Mouse (Mus musculus) limb, embryonic 13.5 days (tissue): ENCODE data around the gene Plp2. TPM values are rescaled to one million over a fixed set of nuclear protein-coding genes. Genes with fewer than 3 reads are reported as not detected.

Source experiments
- ATAC-seq: fragments of 200-750 bp; cut with Nextera tagmentation; 2 replicates; pipeline ENCODE4 v1.8.0; 2017; ENCODE audit warnings: low read depth, moderate number of reproducible peaks, moderate TSS enrichment; ENCODE audit not compliant: low FRiP score
- H3K27ac ChIP-seq: fragments of 300-500 bp; sonication (generic); 2 replicates; pipeline ENCODE4 v1.5.1; 2015; ENCODE audit warnings: inconsistent platforms, mild to moderate bottlenecking, moderate library complexity
- H3K27me3 ChIP-seq: fragments of 300-500 bp; sonication (generic); 2 replicates; pipeline ENCODE4 v1.6.1; 2015; ENCODE audit warnings: mild to moderate bottlenecking, inconsistent platforms
- H3K36me3 ChIP-seq: fragments of 300-500 bp; sonication (generic); 2 replicates; pipeline ENCODE4 v1.6.1; 2015; ENCODE audit warnings: inconsistent platforms, mild to moderate bottlenecking, moderate library complexity
- H3K4me1 ChIP-seq: fragments of 300-500 bp; sonication (generic); 2 replicates; pipeline ENCODE4 v1.6.1; 2015; ENCODE audit warnings: inconsistent platforms
- H3K4me2 ChIP-seq: fragments of 300-500 bp; sonication (generic); replicated peaks from 2 replicates; pipeline ENCODE4 v1.6.1; 2015; ENCODE audit warnings: inconsistent platforms, mild to moderate bottlenecking, moderate library complexity
- H3K4me3 ChIP-seq: fragments of 300-500 bp; sonication (generic); 2 replicates; pipeline ENCODE4 v1.5.1; 2015; ENCODE audit warnings: moderate library complexity, mild to moderate bottlenecking, inconsistent platforms
- H3K9ac ChIP-seq: fragments of 300-500 bp; sonication (generic); 2 replicates; pipeline ENCODE4 v1.6.1; 2015; ENCODE audit warnings: mild to moderate bottlenecking, inconsistent platforms
- H3K9me3 ChIP-seq: fragments of 300-500 bp; sonication (generic); 2 replicates; pipeline ENCODE4 v1.6.1; 2016; ENCODE audit warnings: inconsistent platforms
- WGBS: fragments of 180-500 bp; shearing (Covaris S2); methylation state at CpG from one replicate; pipeline ENCODE4 v1.1.7; 2015; 5-methylcytosine and 5-hydroxymethylcytosine counted together
- polyA plus RNA-seq: library from polyadenylated mRNA; unstranded; fragments of >200 nt; fragmentation: Nextera tagmentation; extraction: Ambion mirVana; gene quantifications from 2 replicates; pipeline ENCODE4 v1.2.1, GENCODE M21; 2015

Plp2 gene
- polyA plus RNA-seq, 1 experiment from 2014 or later = 114 TPM

GRCm38 (mm10) chrX:7658785-7659589 lies 12.2 kb downstream of the Plp2 start:
- Histone ChIP-seq H3K4me1 (peaks cover 11% of the 10 kb centered on the region; the same call in 1 of the 2 replicates), H3K4me3 (peak overlapping the region; percentile 51), H3K9ac (no peak overlapping the region), H3K27ac (no peak overlapping the region), H3K27me3 (no peaks in the 10 kb centered on the region), H3K9me3 (no peaks in the 10 kb centered on the region), H3K4me2 (peak overlapping the region; percentile 65), H3K36me3 (no peaks in the 10 kb centered on the region)
- WGBS = 48% methylated on average over 11 of the region's 11 CpGs
- peak; percentile 6; the same call in 1 of the 2 replicates for ATAC-seq

- peaks cover 11% of the 10 kb centered on the region; the same call in 1 of the 2 replicates for H3K4me1 ChIP-seq
- H3K27me3 ChIP-seq = no peaks in the 10 kb centered on the region
- no peaks in the 10 kb centered on the region for H3K9me3 ChIP-seq
- H3K4me2 ChIP-seq = peak overlapping the region; percentile 65
- H3K4me3 ChIP-seq = peak overlapping the region; percentile 51
- H3K36me3 ChIP-seq = no peaks in the 10 kb centered on the region
- peak overlapping the region; percentile 70 for H3K9ac ChIP-seq
- ATAC-seq = peak; percentile 54
- H3K27ac ChIP-seq = peak overlapping the region; percentile 33
- 14% methylated on average over 15 of the region's 15 CpGs for WGBS
Measured at GRCm38 (mm10) chrX:7658031-7658784, 13.0 kb downstream of the Plp2 start.

GRCm38 (mm10) chrX:7657221-7657639 lies 14.0 kb downstream of the Plp2 start, which contains the start of gene Prickle3:
TSS of gene Prickle3 (plus strand) at chrX:7657260.
- WGBS = 26% methylated on average over 26 of the region's 26 CpGs
- Histone ChIP-seq H3K4me2 (peak within 1 kb of the TSS; percentile 65), H3K4me1 (peaks cover 11% of the 10 kb centered on the region; the same call in 1 of the 2 replicates), H3K9ac (peak within 1 kb of the TSS; percentile 70), H3K27ac (peak within 1 kb of the TSS; percentile 33), H3K4me3 (peak within 1 kb of the TSS; percentile 51), H3K36me3 (no peaks in the 10 kb centered on the region), H3K9me3 (no peaks in the 10 kb centered on the region), H3K27me3 (no peaks in the 10 kb centered on the region)
- peak; percentile 81 for ATAC-seq

- Histone ChIP-seq H3K9ac (peak overlapping the region; percentile 69), H3K4me3 (peak overlapping the region; percentile 51), H3K36me3 (no peaks in the 10 kb centered on the region), H3K27ac (peak overlapping the region; percentile 61), H3K4me2 (peak overlapping the region; percentile 62), H3K9me3 (no peaks in the 10 kb centered on the region), H3K27me3 (no peaks in the 10 kb centered on the region), H3K4me1 (no peaks in the 10 kb centered on the region)
- WGBS = 12% methylated on average over 25 of the region's 25 CpGs
- ATAC-seq = peak; percentile 98
Measured at GRCm38 (mm10) chrX:7648671-7649304, 22.4 kb downstream of the Plp2 start.

- Histone ChIP-seq H3K27ac (no peak overlapping the region), H3K9ac (no peak overlapping the region), H3K4me3 (no peak overlapping the region), H3K4me1 (no peaks in the 10 kb centered on the region), H3K27me3 (peaks cover 9% of the 10 kb centered on the region), H3K4me2 (no peak overlapping the region), H3K36me3 (no peaks in the 10 kb centered on the region), H3K9me3 (no peaks in the 10 kb centered on the region)
- ATAC-seq = no peak
- WGBS = 11% methylated on average over 5 of the region's 5 CpGs
Measured at GRCm38 (mm10) chrX:7645349-7645748, 25.8 kb downstream of the Plp2 start.

- no peak for ATAC-seq
- H3K27ac ChIP-seq = no peak overlapping the region
- no peaks in the 10 kb centered on the region for H3K9me3 ChIP-seq
- H3K4me3 ChIP-seq = no peak overlapping the region
- no peak overlapping the region for H3K9ac ChIP-seq
- peaks cover 22% of the 10 kb centered on the region for H3K27me3 ChIP-seq
- no peaks in the 10 kb centered on the region for H3K36me3 ChIP-seq
- WGBS = 27% methylated on average over 12 of the region's 12 CpGs
- no peak overlapping the region for H3K4me2 ChIP-seq
- H3K4me1 ChIP-seq = no peaks in the 10 kb centered on the region
Measured at GRCm38 (mm10) chrX:7640785-7641184, 30.4 kb downstream of the Plp2 start.

- Histone ChIP-seq H3K4me1 (no peaks in the 10 kb centered on the region), H3K27me3 (peaks cover 22% of the 10 kb centered on the region), H3K9ac (no peak overlapping the region), H3K27ac (no peak overlapping the region), H3K4me2 (no peak overlapping the region), H3K9me3 (no peaks in the 10 kb centered on the region), H3K36me3 (no peaks in the 10 kb centered on the region), H3K4me3 (no peak overlapping the region)
- no peak for ATAC-seq
- WGBS = 21% methylated on average over 13 of the region's 13 CpGs
Measured at GRCm38 (mm10) chrX:7639536-7640325, 31.5 kb downstream of the Plp2 start.

- Histone ChIP-seq H3K27ac (no peak within 1 kb of the TSS), H3K4me1 (no peaks in the 10 kb centered on the region), H3K27me3 (peaks cover 22% of the 10 kb centered on the region), H3K4me3 (peak within 1 kb of the TSS; percentile 23), H3K9ac (no peak within 1 kb of the TSS), H3K36me3 (no peaks in the 10 kb centered on the region), H3K9me3 (no peaks in the 10 kb centered on the region), H3K4me2 (peak within 1 kb of the TSS; percentile 55)
- peak; percentile 81 for ATAC-seq
- 8% methylated on average over 29 of the region's 42 CpGs for WGBS
Measured at GRCm38 (mm10) chrX:7638401-7639091, 32.6 kb downstream of the Plp2 start, which contains the start of gene Syp. TSS of gene Syp (plus strand) at chrX:7638471.

- WGBS = 62% methylated on average over 3 of the region's 3 CpGs
- Histone ChIP-seq H3K4me3 (no peak overlapping the region), H3K27me3 (peaks cover 14% of the 10 kb centered on the region)
Measured at GRCm38 (mm10) chrX:7635101-7635500, 36.1 kb downstream of the Plp2 start.

GRCm38 (mm10) chrX:7632560-7632959 lies 38.6 kb downstream of the Plp2 start:
- Histone ChIP-seq H3K9ac (no peak overlapping the region), H3K4me2 (no peak overlapping the region), H3K27ac (no peak overlapping the region), H3K27me3 (no peaks in the 10 kb centered on the region), H3K36me3 (no peaks in the 10 kb centered on the region), H3K4me1 (no peaks in the 10 kb centered on the region), H3K4me3 (no peak overlapping the region), H3K9me3 (no peaks in the 10 kb centered on the region)
- ATAC-seq = no peak
- 94% methylated on average over 6 of the region's 6 CpGs for WGBS

More at GRCm38 (mm10) chrX:7635101-7635500, 36.1 kb downstream of the Plp2 start:
- no peak for ATAC-seq
- H3K4me2 ChIP-seq = no peak overlapping the region
- H3K4me1 ChIP-seq = no peaks in the 10 kb centered on the region
- H3K36me3 ChIP-seq = no peaks in the 10 kb centered on the region
- H3K9ac ChIP-seq = no peak overlapping the region
- no peaks in the 10 kb centered on the region for H3K9me3 ChIP-seq
- no peak overlapping the region for H3K27ac ChIP-seq
